Mouse (Mus musculus) gastrocnemius, postnatal 10 days (tissue): ENCODE measurements around the gene Kif27. TPM values are rescaled to one million over a fixed set of nuclear protein-coding genes. Genes with fewer than 3 reads are reported as not detected.
A peak's percentile ranks its signal among the peaks of the same experiment; 100 is the strongest.

Experiments
- DNase-seq: peaks from one replicate; pipeline ENCODE4 v3.0.0; 2021; ENCODE audit warnings: mixed read lengths
- total RNA-seq, 2 experiments: library from RNA; stranded (reverse); gene quantifications; 2 replicates each; pipeline ENCODE4 v1.2.3; 2021

Gene Kif27
- total RNA-seq, 2 experiments from 2014 or later, result 0.33 to 0.34 TPM

GRCm38 (mm10) chr13:58364353-58365175, 5.6 kb upstream of the Kif27 start:
- no peak for DNase-seq

GRCm38 (mm10) chr13:58359304-58359653, 357 bp upstream of the Kif27 start:
- no peak for DNase-seq

GRCm38 (mm10) chr13:58352996-58353395, 5.9 kb downstream of the Kif27 start:
- no peak for DNase-seq

GRCm38 (mm10) chr13:58350606-58351005, 8.3 kb downstream of the Kif27 start:
- DNase-seq, result no peak

- no peak for DNase-seq
Observed at GRCm38 (mm10) chr13:58344505-58344904, 14.4 kb downstream of the Kif27 start.

GRCm38 (mm10) chr13:58337456-58337855, 21.5 kb downstream of the Kif27 start:
- DNase-seq, result no peak

- no peak for DNase-seq
Observed at GRCm38 (mm10) chr13:58334116-58334515, 24.8 kb downstream of the Kif27 start.

GRCm38 (mm10) chr13:58317768-58318167, 41.2 kb downstream of the Kif27 start:
- no peak for DNase-seq

- DNase-seq, result no peak
Observed at GRCm38 (mm10) chr13:58314991-58315390, 43.9 kb downstream of the Kif27 start.

GRCm38 (mm10) chr13:58313758-58314157, 45.2 kb downstream of the Kif27 start:
- no peak for DNase-seq

GRCm38 (mm10) chr13:58311351-58311750, 47.6 kb downstream of the Kif27 start:
- DNase-seq, result no peak

GRCm38 (mm10) chr13:58309499-58309898, 49.4 kb downstream of the Kif27 start:
- DNase-seq, result no peak

GRCm38 (mm10) chr13:58307453-58307852, 51.5 kb downstream of the Kif27 start:
- no peak for DNase-seq

GRCm38 (mm10) chr13:58305230-58305629, 53.7 kb downstream of the Kif27 start:
- DNase-seq, result no peak

GRCm38 (mm10) chr13:58302421-58303145, 56.3 kb downstream of the Kif27 start:
- no peak for DNase-seq

- no peak for DNase-seq
Observed at GRCm38 (mm10) chr13:58301961-58302360, 57.0 kb downstream of the Kif27 start.

GRCm38 (mm10) chr13:58298756-58299155, 60.2 kb downstream of the Kif27 start:
- no peak for DNase-seq

- no peak for DNase-seq
Observed at GRCm38 (mm10) chr13:58295582-58295981, 63.3 kb downstream of the Kif27 start.

- no peak for DNase-seq
Observed at GRCm38 (mm10) chr13:58292811-58293210, 66.1 kb downstream of the Kif27 start.

GRCm38 (mm10) chr13:58289308-58289707, 69.6 kb downstream of the Kif27 start:
- DNase-seq, result no peak

- peak; percentile 95 for DNase-seq
Observed at GRCm38 (mm10) chr13:58287822-58288221, 71.1 kb downstream of the Kif27 start.

- no peak for DNase-seq
Observed at GRCm38 (mm10) chr13:58283466-58283865, 75.5 kb downstream of the Kif27 start.

GRCm38 (mm10) chr13:58281936-58282335, 77.0 kb downstream of the Kif27 start:
- DNase-seq, result no peak

GRCm38 (mm10) chr13:58280528-58280927, 78.4 kb downstream of the Kif27 start:
- DNase-seq, result no peak
